Mouse (Mus musculus) kidney, adult 8-10 months (tissue): ENCODE data around the gene Fhl5.
"Not testable (repeated sequence)": the region's sequence is repeated elsewhere in the genome, so short reads cannot be mapped to it uniquely, and the experiment has no call there.

Experiments
- DNase-seq, 2 experiments: peaks; one replicate each; pipeline ENCODE4 v3.0.0; 2022

Gene Fhl5

GRCm38 (mm10) chr4:25242776-25243175, at the start of gene Fhl5:
Fhl5 (minus strand) TSS chr4:25242876.
- DNase-seq = no peak

GRCm38 (mm10) chr4:25285002-25285401, 42.3 kb upstream of the Fhl5 start:
- not testable (repeated sequence) for DNase-seq

- DNase-seq = peak; percentile 95 to 97
Observed at GRCm38 (mm10) chr4:25281671-25282038, 39.0 kb upstream of the Fhl5 start, which contains the start of gene Ufl1. Ufl1 (minus strand) TSS chr4:25281821.

- peak in 1 of 2 experiments; percentile 1 for DNase-seq
Observed at GRCm38 (mm10) chr4:25280938-25281670, 38.4 kb upstream of the Fhl5 start.

- no peak for DNase-seq
Observed at GRCm38 (mm10) chr4:25272861-25273627, 30.4 kb upstream of the Fhl5 start.

DNA sequence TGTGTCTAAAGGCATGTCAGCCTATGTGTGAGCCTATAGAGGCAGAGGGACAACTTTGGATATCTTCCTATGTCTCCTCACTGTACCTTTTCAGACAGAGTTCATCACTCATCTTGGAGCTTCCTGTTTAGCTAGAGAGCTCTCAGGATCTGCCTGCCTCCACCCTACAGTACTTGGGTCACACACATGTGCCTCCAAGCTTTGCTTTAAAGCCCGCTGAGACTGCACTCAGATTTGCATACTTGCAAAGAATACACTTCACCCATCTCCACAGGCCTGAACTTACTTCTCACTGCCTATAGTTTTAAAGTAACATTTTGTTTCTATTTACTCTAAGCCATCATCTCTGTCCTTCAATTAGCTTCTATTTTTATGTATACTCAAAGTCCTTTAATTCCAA, 29.2 kb upstream of the Fhl5 start:
- no peak for DNase-seq

GRCm38 (mm10) chr4:25267144-25267543, 24.5 kb upstream of the Fhl5 start:
- DNase-seq = no peak

GRCm38 (mm10) chr4:25257822-25258398, 15.2 kb upstream of the Fhl5 start:
- DNase-seq = no peak

GRCm38 (mm10) chr4:25235663-25236062, 7.0 kb downstream of the Fhl5 start:
- not testable (repeated sequence) for DNase-seq

DNA sequence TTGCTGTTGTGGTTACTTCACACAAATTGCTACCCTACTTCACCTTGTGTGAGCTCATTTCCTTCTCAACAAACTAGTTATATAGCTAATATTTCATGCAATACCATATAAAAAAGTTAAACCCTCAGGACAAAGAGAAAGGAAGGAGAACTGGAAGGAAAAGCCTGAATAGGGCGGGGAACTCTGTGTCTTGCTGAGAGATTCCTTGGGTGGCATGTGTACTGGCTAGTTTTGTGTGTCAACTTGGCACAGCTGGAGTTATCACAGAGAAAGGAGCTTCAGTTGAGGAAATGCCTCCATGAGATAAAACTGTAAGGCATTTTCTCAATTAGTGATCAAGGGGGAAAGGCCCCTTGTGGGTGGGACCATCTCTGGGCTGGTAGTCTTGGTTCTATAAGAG, 8.9 kb downstream of the Fhl5 start:
- not testable (repeated sequence) for DNase-seq

DNA sequence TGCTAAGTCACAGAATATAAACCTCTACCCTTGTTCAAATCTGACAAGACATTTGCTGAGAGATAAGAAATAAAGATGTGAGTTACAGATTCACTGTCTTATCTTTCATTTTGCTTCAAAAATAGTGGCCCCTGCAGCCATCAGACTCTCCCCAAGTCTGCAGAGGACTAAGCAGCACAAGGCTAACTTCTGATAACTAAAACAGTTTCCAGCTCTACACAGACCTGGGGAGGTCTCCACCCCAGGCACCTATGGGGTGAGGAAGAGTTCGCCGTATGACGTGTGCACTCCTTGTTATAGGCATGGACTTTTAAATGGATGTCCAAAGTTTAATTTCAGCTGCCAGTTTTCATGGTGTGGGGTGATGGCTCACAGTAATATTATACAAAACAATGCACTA, 10.1 kb downstream of the Fhl5 start:
- no peak for DNase-seq

- DNase-seq = no peak
Observed at GRCm38 (mm10) chr4:25227527-25227926, 15.1 kb downstream of the Fhl5 start.

DNA sequence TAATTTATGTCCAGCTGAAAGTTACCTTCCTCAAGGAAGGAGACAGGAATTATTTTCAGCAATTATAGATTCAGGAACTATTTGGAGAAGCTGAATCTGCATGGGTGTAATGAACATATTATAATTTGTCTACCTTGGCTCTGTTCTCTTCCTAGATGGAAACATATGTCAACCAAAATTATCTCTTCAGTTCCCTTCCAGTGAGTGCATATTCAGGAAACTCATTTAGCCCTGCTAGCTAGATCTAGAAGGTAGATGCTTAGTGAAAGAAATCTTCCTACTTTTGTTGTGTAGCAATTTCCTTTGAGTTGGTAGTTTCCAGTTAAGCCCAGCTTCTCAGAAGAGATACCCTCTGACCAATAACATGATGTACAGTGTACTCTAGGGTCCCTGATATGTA, 20.7 kb downstream of the Fhl5 start:
- no peak for DNase-seq

- no peak for DNase-seq
Observed at GRCm38 (mm10) chr4:25213451-25213850, 29.2 kb downstream of the Fhl5 start.

- no peak for DNase-seq
Observed at GRCm38 (mm10) chr4:25206166-25206565, 36.5 kb downstream of the Fhl5 start.

DNA sequence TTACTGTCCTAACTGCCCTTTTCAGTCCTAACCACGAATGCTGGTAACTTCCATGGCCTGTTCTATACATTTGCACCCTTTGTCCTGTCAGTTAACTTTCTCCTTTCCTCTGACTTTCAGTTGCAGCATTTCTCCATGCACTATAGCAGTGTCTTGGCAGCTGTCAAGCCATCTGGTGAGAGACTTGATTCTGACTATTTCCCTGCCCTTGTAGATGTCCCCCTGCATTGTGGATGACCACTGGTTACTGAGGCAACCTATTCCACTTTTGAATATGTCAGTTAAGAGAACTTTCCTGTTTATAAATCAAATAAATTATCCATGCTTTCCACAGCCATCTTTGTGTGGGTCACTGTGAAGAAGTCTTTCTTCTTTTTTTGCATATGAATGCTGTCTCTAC, 45.4 kb downstream of the Fhl5 start:
- no peak for DNase-seq

GRCm38 (mm10) chr4:25179617-25180208, 63.0 kb downstream of the Fhl5 start:
- DNase-seq = no peak
